Mouse (Mus musculus) cerebellum, adult 11 months (tissue): ENCODE results near the gene Akt1.

Experiments used
- DNase-seq: peaks from one replicate; pipeline ENCODE4 v3.0.0; 2022

Akt1 gene

GRCm38 (mm10) chr12:112674132-112675011, at the start of gene Akt1:
Akt1 (minus strand) TSS chr12:112674884.
- DNase-seq, result peak; percentile 58

GRCm38 (mm10) chr12:112724077-112724805, 49.6 kb upstream of the Akt1 start:
- DNase-seq, result peak; percentile 77

DNA sequence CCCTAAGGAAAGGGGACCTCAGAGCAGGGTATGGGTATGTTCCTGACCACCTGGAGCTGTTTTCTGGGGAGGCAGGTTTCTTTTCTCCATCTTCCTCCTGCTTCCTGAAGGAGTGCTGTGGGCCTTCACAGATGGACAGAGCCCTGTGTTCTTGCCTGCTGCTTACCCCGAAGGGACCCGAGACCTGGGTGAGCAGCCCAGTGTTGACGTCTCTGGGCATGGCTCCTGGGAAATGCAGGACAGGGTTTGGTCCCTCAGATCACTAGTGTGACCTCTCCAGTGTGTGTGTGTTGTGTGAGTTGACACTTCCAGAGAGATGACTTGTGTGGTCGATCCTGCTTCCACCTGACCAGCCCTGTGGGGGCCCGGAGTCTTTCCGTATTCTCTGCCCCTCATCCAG, 48.8 kb upstream of the Akt1 start:
- peak; percentile 17 for DNase-seq

GRCm38 (mm10) chr12:112723028-112723330, 48.3 kb upstream of the Akt1 start:
- no peak for DNase-seq

DNA sequence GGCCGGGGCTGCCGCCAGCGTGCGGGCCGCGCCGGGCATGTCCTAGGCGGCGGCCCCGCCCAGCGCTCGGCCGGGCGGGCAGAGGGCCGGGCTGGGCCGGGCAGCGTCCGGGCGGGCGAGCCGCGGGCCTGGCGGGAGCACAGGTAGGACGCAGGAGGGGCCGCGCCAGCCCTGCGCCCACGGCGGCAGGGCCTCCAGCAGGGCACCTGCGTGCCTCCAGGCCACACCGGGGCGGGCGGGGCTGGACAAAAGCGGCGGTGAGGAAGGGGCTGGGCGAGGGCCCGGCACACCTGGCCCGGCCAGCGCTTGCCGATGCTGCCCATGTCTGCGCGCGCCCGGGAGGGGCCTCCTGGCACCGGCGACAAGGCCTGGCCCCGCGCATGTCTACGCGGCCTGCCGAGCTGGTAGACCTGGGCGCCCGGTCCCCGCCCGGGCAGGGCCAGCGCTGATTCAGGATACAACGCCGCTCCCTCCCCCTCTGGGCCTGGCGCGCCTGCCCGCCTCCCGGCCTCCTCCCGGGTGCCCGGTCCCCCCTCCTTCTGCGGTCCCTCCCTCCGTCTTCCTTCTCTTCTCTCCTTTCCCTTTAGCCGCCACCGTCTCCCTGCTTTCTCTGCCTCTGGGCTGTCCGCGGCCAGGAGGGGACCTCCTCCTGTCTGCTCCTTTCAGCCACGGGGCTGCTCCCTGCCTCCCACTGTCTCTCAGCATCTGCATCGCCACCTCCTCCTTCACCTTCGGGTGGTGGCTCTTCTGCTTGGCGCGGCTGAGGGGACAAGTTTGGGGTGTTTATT, 47.8 kb upstream of the Akt1 start:
- DNase-seq, result peak; percentile 76

DNA sequence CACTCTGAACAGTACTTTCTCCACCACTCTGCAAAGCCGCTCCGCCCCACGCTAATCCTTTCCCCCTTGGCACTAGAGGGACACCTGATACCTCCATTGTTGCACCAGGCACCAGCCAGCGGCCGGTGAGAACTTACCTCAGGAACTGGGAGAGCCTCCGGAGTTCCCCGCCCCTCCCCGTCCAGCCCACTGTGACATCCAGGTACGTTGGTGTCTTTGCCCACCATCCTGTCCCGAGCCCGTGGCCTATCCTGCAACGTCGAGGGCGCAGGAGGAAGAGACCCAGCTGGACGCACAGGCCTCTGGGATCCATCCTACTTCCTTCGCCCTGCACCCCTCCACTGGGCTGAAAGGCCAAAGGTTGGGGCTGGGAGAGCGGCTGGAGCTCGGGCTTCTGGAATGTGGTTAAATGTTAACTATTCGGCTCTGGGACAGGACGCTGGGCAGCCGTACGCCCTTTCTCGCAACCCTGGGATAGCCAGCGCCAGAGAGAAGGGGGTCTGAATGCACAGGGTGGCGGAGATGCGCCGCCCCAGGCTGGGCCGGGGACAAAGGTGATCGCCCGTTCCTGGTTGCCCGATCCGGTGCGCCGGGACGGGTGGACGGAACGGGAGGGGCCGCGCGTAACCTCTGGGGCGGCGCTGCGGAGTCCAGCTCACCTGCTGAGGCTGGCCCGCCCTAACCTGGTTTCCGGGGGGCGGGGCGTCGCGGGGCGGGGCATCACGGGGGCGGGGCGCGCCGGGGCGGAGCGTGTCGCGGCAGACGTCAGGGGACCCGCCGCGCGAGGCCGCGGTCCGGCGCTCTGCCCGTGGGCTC, 46.9 kb upstream of the Akt1 start:
- peak; percentile 71 for DNase-seq

DNA sequence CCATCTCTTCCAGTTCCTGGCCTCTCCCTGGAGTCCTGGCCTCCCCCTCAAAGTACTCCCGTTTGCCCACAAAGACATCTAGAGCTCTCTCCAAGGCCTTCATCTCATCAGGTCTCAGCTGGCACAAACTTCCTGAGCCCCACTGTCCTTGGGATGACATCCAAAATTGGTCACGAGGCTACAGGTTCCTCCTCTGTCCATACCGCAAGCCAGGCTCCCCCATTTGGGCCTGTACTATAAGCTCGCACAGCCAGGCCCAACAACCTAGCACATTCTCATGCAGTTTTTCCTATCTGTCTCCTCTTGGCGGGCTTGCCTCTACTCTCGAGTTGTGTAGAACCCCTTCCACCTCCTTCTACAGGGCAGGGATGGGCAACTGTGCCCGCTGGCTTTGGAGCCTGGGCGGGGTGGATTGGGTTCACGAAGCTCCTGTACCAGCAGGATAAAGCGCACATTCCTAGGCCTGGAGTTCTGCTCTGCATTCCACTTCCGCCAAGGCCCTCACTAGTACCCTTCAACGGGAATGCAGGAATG, 46.3 kb upstream of the Akt1 start:
- no peak for DNase-seq

DNA sequence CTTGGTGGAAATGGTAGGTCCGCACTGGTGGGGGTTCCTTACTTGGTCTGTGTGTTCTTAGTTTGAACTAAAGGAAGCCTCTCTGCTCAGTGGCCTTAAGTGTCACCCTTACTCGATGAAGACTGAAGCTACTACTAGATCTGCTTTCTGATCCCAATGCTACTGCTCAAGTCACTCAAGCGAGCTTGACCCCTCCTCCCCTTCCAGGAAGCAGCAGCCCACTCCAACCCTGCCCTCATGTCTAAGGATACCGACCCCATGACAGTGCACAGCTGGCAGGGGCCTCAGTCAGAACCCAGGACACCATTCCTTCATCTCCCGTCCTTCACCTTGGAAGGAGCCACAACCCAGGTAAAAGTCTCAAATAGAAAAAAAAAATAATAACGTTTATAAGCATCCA, 45.5 kb upstream of the Akt1 start, which contains the start of gene Cep170b:
TSS of gene Cep170b (plus strand) at position 240 of the 400 bp plus-strand sequence.
- DNase-seq, result no peak

DNA sequence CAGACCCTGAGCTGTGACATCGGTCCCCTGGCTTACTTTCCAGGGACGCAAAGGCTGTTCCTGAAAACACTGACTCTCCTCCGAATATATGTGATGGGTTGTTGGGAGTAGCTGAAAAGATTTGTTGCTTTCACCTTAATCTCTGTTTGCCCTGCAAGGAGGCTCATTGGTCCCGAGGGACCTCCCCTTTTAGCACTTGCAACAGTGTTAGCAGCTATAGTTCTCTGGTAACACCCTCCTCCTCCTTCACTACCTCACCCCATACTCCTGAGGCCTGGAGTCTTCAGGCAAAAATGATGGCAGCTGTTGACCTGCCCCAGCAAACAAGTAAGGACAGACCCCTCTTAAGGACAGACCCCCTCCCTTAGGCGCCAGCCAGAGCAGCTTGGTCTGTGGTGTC, 44.3 kb upstream of the Akt1 start:
- no peak for DNase-seq

DNA sequence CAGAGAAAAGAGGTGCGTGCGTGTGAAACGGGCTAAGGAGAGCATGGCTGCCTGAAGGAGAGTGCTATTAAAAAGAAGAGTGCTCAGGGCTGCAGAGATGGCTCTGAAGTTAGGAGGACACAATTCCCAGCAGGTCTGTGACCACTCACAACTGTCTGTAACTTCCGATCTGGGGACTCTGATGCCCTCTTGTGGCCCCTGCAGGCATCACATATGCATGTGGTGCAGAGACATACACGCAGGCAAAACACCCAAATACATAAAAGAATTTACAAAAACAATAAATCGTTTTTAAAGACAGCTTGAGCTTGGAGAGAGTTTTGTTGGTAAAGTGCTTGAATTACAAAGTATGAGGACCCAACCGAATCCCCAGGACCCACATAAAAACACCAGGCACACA, 42.5 kb upstream of the Akt1 start:
- DNase-seq, result no peak

GRCm38 (mm10) chr12:112713984-112714383, 39.3 kb upstream of the Akt1 start:
- no peak for DNase-seq

DNA sequence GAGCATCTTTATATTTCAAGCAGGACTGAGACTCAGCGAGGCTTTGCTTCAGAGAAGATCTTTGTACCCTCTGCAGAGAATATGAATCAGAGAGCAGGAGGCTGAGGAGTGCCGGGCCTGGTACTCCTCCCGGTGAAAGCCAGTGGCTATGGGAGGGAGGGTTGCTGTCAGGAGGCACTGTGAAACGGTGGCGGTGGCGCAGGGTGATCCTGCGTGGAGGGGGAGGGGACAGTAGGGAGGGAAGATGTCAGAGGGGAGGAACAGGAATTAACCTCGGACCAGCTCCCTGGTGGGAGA, 32.8 kb upstream of the Akt1 start:
- DNase-seq, result no peak

GRCm38 (mm10) chr12:112706704-112707572, 32.3 kb upstream of the Akt1 start:
- DNase-seq, result peak; percentile 87

DNA sequence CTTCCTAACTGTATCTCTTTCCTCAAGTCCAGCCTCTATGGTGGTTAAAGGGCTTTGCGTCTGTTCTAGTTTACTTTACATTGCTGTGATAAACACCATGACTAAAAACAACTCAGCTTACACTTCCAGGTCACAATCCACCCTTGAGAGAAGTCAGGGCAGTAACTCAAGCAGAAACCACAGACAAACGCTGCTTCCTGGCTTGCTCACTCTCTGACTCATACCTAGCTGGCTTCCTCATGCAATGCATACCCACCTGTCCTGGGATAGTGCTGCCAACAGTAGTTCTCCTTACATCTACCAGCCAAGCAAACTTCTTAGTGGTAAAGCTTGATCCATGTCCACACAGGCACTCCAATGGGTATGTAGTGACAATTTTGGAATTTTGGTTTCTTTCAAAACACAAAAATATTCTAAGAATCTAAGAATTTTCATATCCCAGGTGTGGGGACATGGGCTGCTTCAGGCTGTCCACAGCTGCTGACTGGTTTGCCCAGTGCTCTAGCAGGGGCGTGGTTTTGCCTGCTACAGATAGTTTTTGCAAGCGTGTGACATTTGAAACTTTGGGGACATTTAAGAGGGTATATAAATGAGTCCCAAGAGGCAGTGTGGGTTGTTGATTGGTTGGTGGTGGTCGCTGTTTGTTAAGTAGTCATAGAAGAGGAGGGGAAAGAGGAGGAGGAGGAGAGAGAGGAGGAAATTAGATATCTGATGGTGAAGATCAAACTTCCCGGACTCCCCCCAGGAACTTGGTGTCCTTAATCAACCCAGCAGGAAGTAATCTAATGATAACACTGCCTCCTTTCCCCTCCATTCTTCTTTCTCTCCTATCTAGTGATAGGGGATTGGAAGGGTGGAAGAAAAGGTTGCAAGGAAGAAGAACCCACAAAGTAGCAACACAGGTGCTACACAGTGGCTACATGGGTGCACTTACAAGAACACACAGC, 28.0 kb upstream of the Akt1 start:
- no peak for DNase-seq

DNA sequence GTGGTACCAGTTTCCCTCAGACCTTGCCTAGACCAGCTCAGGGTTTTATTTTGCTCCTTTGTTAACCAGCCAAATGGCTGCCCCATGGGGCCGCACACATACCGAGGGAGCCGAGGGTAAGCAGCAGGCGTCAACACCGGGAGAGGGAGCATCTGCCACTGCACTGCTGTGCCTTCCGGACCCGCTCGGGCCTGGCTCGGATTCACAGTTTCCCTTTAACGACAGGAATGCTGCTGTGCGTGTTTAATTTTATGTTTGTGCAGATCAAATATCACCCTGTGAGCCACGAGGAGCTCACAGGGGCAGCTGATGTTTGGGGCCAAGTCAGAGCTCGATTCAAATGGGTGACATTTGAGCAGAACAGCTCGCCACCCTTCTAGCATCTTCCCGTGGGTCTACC, 25.8 kb upstream of the Akt1 start:
- no peak for DNase-seq

DNA sequence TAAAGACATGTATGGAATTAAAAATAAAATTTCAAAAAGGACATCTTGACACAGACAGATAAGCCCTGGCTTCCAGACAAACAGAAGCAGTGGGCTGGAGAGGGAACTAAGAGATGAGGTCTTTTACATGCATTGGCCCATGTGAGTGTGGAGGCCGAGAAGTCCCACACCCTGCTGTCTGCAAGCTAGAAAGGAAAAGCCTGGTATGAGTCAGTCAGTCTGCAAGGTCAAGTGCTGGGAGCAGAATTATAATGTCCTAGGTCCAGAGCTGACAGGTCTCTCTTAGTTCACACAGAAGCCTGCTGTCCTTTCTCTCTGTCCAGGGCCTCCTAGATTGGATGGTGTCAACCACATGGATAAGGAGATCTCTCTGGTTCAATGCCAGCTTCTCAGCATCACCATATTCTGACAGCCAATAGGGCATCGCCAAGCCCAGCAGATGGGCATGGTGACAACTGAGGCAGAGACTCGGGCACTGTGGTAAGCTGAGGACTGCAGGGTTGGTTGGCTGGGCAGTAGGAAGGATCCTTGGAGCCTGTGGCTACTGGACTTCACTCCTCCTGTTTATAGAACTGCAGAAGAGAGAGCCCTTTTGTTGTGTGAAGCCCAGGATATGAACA, 22.2 kb upstream of the Akt1 start:
- no peak for DNase-seq

DNA sequence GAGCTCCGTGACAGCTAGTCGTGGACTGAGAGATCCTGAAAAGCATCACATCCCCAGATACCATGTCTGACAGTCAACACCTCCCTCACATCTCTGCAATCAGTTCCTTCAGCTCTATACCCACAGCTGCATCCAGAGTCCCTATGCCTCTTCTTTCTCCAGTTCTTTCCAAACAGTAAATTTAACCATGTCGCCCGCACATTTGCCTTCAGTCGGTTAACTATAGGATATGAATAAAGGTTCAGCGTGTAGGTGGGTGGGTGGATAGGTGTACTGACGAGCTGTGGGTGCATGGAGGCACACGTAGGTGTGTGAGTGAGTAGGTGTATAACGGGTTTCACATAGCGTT, 19.4 kb upstream of the Akt1 start:
- DNase-seq, result no peak

- DNase-seq, result peak; percentile 95
Measured at GRCm38 (mm10) chr12:112693185-112694126, 18.8 kb upstream of the Akt1 start.

- DNase-seq, result no peak
Measured at GRCm38 (mm10) chr12:112688458-112688857, 13.8 kb upstream of the Akt1 start.
